Mouse (Mus musculus): Measurements from ENCODE around the gene Ttc14. TPM values are rescaled to one million over a fixed set of nuclear protein-coding genes. Genes with fewer than 3 reads are reported as not detected.
A peak's percentile ranks its signal among the peaks of the same experiment; 100 is the strongest.

Ttc14 gene
- total RNA-seq (2021) = 10 to 100 TPM; 16.0 to 17.6 TPM
- long read RNA-seq, experiment 1, full-length matches to known transcripts = 10 of 17 reads
- long read RNA-seq, experiment 1, partial matches to known transcripts = 0 of 17 reads
- long read RNA-seq, experiment 1, other reads (novel, unspliced or antisense) = 7 of 17 reads
- long read RNA-seq, experiment 2, full-length matches to known transcripts = 4 of 5 reads
- long read RNA-seq, experiment 2, partial matches to known transcripts = 0 of 5 reads
- long read RNA-seq, experiment 2, other reads (novel, unspliced or antisense) = 1 of 5 reads

DNA sequence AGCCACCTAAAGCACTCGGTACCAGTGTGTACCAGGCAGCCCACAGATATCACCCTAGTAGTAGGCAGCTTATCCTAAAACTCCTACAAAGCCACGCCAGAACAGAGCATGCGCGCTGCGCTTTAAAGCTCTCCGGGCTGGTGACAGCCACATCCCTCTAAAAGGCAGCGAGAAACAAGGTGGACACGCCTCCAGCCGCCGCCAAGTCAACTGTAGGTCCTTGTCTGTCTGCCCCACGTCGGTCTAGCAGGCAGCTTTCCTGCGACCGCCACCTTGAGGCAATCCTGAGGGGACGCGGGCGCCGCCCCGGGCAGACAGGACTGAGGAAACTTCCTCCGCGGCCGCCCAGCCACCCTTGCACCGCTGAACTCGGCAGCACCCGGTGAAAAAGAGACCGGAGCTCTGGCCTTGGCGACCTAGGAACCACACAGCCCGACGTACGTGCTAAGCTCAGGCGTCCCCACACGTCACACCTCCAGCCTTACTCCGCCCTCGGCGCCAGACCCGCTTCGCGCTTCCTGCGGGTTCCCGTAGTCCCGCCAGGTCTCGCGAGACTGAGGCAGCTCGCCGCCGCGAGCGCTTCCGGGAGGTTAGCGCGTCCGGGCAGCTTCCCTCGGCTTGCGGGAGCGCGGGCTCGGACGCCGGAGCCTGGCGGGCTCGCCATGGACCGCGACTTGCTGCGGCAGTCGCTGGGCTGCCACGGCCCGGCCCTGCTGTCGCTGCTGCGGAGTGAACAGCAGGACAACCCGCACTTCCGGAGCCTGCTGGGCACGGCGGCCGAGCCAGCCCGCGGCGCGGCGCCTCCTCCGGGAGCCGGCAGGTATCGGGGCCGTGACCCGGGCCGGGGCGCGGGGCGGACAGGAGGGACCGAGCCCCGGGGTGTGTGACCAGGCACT is at the start of gene Ttc14:
Ttc14 (plus strand) TSS at position 216 of the 896 bp plus-strand sequence.
- DNase-seq = peak; percentile 98 to 100

DNA sequence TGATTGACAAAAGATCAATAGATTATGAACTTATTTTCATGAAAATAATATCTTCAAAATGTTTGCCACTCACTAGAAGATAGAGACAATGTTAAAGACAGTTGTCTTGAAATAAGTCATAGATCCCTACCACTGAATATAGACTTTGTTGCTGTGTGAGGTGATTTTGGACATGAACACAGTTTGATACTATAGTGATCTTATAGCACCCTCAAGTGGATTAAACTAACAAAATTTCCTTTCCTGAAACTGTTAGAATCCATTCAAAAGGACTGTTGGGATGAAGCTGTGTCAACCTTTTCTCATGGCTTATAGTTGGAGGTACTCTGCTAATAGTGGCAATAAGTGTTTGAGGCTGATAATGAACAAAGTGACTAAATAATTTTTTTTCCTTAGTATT is 8.7 kb upstream of the Ttc14 start:
- DNase-seq = no peak

GRCm38 (mm10) chr3:33800513-33800820 is 835 bp downstream of the Ttc14 start:
- no peak for DNase-seq

DNA sequence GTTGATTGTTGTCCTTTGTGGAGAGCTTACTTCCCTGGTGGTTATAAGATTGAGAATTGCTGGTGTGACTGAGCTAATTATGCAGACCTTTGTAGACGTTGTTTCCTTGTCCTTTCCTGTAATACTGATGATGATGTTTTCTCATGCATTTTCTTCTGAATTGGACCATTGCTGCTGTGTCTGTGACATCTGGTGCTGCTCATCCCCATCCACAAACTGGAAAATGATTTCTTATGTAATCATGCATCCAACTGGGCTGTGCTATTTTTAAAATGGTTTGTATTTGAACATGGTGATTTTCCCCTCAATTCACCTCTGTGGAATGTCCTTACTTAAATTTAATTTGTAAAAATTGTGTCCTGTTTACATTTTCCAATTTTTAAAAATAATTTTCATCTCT is 7.5 kb downstream of the Ttc14 start:
- DNase-seq = no peak

GRCm38 (mm10) chr3:33824135-33824946 is 24.7 kb downstream of the Ttc14 start:
- peak; percentile 18 to 33 for DNase-seq

GRCm38 (mm10) chr3:33832351-33832750 is 32.7 kb downstream of the Ttc14 start:
- DNase-seq = no peak

- DNase-seq = no peak
Observed at GRCm38 (mm10) chr3:33836576-33836975, 36.9 kb downstream of the Ttc14 start.

DNA sequence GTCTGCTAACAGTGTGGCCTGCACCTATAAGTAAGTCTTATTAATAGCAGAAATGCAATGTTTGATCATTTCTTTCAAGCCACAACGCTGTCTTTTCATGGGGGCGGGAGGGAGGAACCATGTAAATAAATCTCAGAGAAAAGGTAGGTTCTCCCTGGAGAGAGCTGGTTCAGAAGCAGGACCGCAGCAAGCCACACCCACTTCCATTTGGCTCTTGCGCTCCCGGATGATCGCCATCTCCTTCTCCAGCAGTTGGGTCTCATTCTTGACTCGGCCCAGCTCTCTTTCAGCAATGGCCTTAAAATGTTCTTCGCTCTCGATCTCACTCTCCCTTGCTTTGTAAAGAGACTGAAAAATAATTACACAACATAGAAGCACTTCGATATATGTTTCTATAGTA is 39.2 kb downstream of the Ttc14 start:
- no peak for DNase-seq

DNA sequence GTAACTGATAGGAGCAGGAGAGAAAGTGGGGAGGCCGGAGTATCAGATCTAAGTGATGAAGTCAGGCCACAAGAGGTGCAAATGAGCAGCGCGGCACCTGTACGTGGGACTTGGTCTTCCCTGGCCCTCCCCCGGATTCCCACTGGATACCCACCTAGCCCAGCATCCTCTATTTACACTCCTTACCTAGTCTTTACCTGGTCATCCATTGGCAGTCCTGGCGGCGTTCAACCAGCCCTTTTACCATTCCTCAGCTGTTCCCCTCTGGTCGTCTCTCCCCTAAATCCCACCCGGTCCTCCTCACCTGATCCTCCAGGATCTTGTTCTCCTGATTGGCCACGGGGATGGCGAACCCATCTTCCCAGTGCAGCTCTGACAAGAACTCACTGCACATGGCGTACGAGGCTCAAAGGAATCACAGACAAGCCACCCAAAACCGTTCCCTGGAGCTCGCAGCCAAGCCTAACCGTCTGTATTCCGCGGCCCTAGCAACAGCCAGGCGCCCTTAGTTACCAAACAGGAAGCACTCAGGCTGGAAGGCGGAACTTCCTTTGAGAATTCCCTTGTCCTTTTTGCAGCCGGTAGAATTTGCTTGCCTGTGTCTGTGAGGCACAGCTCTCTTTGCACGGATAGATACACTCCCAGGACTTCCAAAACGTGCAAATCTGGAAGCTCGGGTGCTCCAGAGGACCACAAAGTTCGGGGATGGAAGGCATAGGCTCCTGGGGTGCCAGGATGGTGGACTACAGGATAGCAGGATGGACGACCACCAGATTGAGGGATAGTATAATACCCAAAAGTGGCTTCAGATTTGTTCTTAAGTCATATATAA is 44.4 kb downstream of the Ttc14 start, which contains the start of gene Ccdc39:
Ccdc39 (minus strand) TSS at position 510 of the 832 bp plus-strand sequence.
- DNase-seq = peak; percentile 74 to 78

GRCm38 (mm10) chr3:33846639-33847038 is 47.0 kb downstream of the Ttc14 start:
- no peak for DNase-seq

- no peak for DNase-seq
Observed at GRCm38 (mm10) chr3:33850856-33851255, 51.2 kb downstream of the Ttc14 start.

DNA sequence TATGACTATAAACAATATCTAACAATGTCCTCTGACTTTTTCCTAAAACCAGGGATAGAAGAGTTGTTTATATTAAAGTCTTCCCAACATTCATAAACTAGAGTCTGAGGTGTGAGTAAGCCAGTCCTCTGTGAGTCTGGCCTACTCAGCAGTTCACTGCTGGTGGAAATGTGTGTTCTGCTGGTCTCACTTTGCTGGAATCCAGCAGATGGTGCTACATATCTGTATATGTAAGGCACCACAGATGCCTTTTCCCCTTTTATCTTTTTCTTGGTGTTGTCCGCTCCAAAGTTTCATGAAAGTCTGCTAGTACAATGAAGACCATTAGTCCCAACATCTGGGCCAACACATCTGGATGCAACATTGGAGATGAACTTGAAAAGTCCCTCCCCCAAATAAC is 53.4 kb downstream of the Ttc14 start:
- DNase-seq = no peak

- no peak for DNase-seq
Observed at GRCm38 (mm10) chr3:33858939-33859338, 59.3 kb downstream of the Ttc14 start.

GRCm38 (mm10) chr3:33864000-33864540 is 64.4 kb downstream of the Ttc14 start:
- DNase-seq = no peak

Other genes starting within 250 kb of the Ttc14 start
- gene Ccdc39, start 44.5 kb downstream of the Ttc14 start, total RNA-seq (2021) = under 1 TPM; 0.25 to 0.69 TPM
- gene Fxr1, start 220.1 kb downstream of the Ttc14 start, total RNA-seq (2021) = 100 to 1,000 TPM; 185 to 189 TPM